Mouse (Mus musculus): ENCODE results near the gene Mrtfa.

The Mrtfa gene

GRCm38 (mm10) chr15:80983264-80983663 is 207.3 kb downstream of the Mrtfa start:
- DNase-seq (ENCODE audit: low spot score), result no peak

- DNase-seq (ENCODE audit: low spot score), result no peak
Observed at GRCm38 (mm10) chr15:80981176-80981575, 209.4 kb downstream of the Mrtfa start.

- DNase-seq (ENCODE audit: low spot score), result peak; percentile 16
Observed at GRCm38 (mm10) chr15:80979611-80980010, 210.9 kb downstream of the Mrtfa start.

GRCm38 (mm10) chr15:80977620-80978334 is 212.8 kb downstream of the Mrtfa start, which contains the start of gene Sgsm3:
Gene Sgsm3 (plus strand): TSS chr15:80977765.
- DNase-seq (ENCODE audit: low spot score), result peak; percentile 95

GRCm38 (mm10) chr15:80975666-80976065 is 214.9 kb downstream of the Mrtfa start:
- DNase-seq (ENCODE audit: low spot score), result no peak

- no peak for DNase-seq (ENCODE audit: low spot score)
Observed at GRCm38 (mm10) chr15:80974311-80974710, 216.2 kb downstream of the Mrtfa start.

- DNase-seq (ENCODE audit: low spot score), result no peak
Observed at GRCm38 (mm10) chr15:80969371-80969770, 221.2 kb downstream of the Mrtfa start.
